Mouse (Mus musculus): Measurements from ENCODE around the gene Cyp2a12.
"Not testable (repeated sequence)": the region's sequence is repeated elsewhere in the genome, so short reads cannot be mapped to it uniquely, and the experiment has no call there.

Gene Cyp2a12

DNA sequence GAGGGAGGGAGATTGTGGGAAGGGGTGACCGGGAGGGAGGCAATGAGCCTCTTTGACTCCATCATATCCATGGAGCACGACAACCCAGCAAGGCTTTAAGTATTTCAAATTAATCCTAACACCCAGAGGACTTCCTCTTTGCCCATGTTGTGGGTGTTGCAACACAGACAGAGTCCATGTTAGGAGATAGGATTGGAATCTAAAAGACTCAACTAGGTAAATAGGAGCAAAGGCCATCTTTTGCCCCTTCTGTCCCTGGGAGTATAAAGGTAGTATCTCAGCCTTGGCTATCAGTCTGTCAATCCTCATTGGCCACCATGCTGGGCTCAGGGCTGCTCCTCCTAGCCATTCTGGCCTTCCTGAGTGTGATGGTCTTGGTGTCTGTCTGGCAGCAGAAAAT, at the start of gene Cyp2a12:
TSS of gene Cyp2a12 (plus strand) at position 293 of the 400 bp plus-strand sequence.
- no peak for DNase-seq (ENCODE audit: low spot score)

DNA sequence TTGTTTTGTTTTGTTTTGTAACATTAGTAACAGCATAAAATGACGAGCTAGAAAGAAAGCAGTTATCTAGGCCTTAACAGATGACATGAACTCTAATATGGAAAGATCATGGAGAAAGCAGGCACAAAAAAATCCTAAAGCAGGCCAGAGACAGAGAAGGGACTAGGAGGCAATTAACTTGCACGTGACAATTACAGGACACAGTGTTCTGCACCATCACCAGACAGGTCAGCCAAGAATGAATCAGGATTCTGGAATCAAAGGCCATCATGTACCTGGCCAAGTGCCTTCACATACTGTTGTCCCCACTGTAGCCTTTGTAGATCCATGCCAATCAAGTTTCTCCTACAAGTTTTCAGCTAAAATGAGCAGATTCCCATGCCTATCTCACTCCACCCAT, 47.4 kb upstream of the Cyp2a12 start:
- DNase-seq (ENCODE audit: low spot score) = not testable (repeated sequence)

DNA sequence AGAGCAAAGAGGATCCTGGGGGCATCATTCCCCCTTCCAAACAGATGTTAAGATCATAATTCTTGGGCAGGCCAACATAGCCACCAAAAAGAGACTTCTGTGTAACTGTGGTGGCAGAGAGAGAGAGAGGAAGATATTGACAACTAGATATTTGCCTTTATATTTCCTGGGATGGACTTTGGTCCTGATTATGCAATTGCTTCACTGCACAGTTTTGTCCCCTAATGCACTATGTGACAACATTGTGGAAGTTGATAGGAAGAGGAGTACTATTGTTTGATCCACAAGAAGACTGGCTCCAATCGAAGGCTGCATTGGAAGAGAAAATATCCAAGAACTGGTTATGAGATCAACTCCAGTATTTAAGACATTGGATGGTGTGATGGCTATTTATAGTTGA, 46.9 kb upstream of the Cyp2a12 start:
- not testable (repeated sequence) for DNase-seq (ENCODE audit: low spot score)

DNA sequence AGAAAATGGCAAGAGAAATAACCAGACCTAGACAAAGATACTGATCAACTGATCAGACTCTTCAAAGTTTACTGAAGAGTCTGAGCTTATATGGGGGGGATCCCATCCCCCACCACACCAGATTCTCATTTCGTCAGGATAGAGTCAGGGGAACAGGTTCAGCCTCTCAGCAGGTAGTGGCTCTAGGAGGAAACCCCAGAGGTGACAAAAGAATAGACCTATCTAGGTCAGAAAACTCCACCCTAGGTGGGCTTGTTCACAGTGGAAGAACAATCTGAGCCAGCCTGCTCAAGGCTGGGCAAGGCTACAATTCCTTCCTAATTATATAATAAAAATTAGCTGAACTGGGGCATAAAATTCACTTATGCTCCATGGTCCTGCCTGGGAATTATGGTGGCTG, 46.3 kb upstream of the Cyp2a12 start:
- DNase-seq (ENCODE audit: low spot score) = no peak

DNA sequence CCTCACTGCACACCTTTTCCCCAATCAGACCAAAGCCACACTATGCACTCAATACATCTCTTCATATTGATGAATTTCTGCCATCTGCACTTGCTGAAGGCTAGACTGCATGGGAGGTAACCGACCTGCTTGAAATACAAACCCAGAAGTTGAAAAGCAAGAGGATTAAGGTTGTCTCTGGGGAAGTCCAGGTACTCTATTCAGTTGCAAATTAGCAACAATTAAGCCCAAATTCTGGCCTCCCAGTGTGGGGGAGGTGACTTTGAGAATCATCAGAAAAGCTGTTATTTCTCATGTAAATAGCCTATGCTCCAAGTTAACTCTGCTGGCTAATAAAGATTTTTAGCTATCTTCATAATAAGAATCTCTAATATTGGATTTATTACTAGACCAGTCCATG, 45.7 kb upstream of the Cyp2a12 start:
- not testable (repeated sequence) for DNase-seq (ENCODE audit: low spot score)

DNA sequence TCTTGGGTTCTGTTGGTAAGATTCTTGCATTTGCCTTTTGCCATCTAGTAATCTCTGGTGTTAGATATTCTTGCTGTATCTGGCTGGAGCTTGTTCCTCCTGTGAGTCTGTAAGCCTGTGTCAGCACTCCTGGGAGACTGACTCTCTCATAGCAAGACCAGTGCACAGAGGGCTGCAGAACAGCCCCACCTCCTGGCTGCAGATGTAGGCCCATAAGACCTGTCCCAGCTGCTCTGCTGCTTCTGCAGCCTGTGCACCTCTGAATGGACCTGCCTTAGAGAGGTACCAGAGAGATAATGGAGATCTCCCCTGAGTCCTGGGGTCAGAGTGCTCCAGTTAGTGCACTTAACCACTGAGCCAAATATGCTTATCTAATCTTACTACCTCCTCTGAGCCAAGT, 2.3 kb upstream of the Cyp2a12 start:
- not testable (repeated sequence) for DNase-seq (ENCODE audit: low spot score)

DNA sequence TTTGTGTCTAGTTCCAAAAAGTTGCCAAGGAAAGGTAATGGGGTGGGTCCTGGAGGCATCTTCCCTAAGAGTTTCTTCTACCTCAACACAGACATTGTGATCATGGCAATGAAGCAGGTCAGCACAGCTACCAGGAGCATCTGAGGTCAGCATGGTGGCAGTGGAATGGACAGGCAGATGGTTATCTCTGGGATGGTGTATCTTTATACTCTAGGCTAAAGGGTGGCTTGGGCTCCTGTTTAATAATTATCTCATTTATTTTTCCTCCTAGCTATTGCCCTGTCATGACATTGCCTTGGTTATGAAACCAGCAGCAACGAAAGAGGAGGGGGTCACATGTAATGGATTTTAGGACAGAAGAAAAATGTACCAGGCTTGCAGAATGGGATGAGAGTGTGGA, 20.0 kb downstream of the Cyp2a12 start:
- not testable (repeated sequence) for DNase-seq (ENCODE audit: low spot score)

DNA sequence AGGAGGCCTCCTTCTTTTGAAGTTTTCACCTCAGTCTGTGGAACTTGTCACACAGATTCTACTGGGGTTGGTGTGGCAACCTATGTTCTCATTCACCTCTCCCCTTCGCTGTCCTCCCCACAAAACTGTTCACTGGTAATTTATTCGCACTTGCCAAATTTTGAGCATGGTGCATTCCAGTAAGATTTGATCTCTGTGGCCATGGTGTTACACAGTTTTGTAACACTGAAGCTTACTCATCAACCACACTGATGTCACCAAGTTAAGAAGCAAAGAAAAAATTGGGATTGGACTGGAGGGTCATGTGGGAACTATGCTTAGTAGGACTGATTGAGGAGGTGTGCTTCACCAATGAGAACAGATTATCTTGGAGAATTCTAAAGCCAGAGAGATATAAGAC, 30.5 kb downstream of the Cyp2a12 start:
- DNase-seq (ENCODE audit: low spot score) = not testable (repeated sequence)

DNA sequence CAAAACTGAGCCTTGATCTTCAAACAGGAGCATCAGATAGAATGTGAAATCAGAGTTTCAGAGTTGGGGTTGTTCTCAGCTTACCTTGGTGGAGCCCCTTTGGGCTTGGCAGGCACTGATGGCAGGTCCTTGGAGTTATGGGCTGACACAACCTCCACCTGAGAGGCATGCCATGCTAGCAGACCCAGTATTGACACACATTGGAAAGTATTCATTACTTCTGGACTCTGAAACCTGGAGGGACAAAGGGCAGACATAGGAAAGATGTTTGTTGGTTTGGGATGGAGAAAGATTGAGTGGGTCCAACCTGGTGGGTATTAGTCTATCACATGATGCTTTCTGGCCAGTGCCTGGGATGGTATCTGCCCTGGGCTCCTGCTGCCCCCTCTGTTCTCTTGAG, 31.0 kb downstream of the Cyp2a12 start:
- not testable (repeated sequence) for DNase-seq (ENCODE audit: low spot score)

DNA sequence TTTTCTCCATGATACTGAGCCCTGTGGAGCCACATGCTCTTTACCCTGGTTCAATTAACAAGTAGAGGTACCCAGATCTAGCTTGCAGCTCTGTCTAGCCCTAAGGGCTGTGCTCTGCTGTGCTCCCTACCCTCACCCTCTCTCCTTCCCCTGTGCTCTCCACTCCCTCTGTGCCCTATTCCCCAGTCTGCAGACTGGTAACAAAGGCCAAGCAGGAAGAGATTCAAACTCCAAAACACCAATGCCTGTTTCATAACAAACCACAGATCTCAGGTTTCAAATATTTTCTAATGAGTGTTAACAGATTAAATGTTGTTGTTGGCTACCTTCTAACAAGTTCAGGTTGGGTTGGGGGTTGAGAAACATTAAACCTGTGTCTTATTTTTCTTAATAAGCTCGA, 49.8 kb downstream of the Cyp2a12 start:
- no peak for DNase-seq (ENCODE audit: low spot score)

DNA sequence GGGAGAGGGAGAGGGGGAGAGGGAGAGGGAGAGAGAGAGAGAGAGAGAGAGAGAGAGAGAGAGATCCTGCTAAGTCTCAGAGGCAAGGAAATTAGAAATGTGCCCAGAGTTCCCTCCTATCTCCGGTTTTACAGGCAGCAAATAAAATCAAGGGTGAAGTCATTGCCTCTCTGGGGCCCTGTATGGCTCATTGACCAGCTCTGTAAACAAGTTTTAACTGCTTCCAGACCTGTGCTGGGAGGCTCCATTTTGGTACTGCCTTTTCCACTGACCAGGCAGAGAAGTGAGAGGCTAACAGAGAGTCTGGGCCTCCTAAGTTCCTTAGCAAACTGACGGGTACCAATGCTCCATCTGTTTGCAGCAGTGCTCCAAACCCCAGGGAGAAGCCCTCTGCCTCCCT, 52.7 kb downstream of the Cyp2a12 start:
- peak; percentile 19 for DNase-seq (ENCODE audit: low spot score)
